Mouse (Mus musculus) thymus, postnatal 14 days (tissue): ENCODE measurements around the gene Odf3.
"Not testable (repeated sequence)": the region's sequence is repeated elsewhere in the genome, so short reads cannot be mapped to it uniquely, and the experiment has no call there.

Experiments
- DNase-seq: peaks from one replicate; pipeline ENCODE4 v3.0.0; 2021

Odf3 gene

DNA sequence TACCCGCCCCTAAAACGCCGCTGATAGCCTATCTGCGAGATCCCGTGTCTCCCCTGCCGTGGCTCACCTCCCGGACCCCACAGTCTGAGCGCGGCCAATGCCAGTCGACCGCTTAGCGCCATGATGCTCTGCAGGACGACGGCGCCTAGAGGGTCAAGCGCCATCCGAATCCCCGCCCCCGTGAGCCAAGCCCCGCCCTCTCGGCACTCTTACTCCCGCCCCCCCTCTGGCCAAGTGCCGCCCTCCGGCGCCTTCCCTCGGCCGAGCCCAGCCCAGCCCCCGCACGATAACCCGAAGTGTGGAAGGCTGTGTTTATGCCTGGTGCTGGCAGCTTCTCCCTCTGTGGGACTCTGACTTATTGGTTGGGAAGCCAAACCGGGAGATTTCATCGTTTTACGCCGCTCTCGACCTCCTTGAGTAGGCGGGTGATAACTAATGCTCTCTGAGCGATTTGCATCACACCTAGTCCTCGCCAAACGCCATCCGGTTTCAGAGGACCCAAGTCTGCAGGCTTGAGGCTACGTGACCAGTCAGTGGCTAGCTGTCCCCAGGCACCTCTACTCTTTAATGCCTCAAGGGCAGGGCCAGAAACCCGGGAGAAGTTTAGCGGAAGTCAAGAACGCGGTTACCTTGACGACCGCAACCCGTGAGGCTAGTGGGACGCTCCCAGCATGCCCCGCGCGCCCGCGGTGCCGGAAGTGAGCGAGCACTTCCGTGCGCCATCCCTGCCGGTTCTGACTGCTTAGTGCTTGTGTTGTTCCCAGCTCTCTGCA, 34.3 kb downstream of the Odf3 start, which contains the start of the genes Psmd13 and Sirt3:
TSS of gene Psmd13 (plus strand) at position 273 of the 773 bp plus-strand sequence.
TSS of gene Sirt3 (minus strand) at position 614 of the 773 bp plus-strand sequence.
- DNase-seq: peak; percentile 95

DNA sequence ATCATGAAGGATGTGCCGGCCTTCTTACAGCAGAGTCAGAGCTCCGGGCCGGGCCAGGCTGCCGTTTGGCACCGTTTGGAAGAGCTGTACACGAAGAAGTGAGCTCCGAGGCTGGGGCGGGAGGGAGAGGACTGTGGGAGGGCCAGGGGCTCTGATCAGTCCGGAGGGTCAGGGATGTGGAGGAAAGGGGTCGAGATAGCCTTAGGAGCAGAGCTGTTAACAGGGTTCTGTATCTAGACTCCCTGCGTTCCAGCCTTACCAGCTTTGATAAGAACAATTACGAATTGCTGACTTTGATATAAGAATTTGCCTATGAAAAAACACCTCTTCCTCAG, 34.8 kb downstream of the Odf3 start:
- DNase-seq: no peak

DNA sequence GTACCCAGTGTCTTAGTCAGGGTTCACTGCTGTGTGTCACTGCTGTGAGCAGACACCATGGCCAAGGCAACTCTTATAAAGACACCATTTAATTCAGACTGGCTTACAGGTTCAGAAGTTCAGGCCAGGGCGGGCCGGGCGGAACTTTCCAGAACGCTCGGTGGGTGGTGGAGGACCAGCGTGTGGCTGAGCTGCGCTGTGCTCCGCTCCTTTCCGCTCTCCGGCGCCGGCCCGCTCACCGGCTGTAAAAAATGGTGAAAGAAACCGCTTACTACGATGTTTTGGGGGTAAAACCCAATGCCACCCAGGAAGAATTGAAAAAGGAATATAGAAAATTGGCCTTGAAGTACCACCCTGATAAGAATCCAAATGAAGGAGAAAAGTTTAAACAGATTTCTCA, 43.0 kb downstream of the Odf3 start:
- DNase-seq: not testable (repeated sequence)

DNA sequence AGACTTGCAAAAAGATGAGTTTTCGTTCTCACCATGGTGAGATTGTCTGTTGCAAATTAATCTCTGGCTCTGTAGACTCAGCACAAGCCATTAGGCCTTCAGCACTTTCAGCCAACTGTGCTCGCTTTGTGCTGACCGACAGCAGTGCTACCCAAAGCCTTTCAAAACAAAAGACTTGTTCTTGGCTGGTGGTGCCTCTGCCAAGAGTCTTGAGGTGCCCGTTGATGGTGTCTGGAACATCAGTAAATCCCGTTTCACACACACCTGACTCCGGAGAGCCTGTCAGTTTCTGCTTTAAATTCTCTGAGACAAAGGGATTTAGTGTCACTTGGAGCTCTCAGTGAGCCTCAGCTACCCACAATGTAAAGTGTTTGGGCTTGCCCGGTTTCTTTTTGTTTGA, 46.4 kb downstream of the Odf3 start:
- no peak for DNase-seq

DNA sequence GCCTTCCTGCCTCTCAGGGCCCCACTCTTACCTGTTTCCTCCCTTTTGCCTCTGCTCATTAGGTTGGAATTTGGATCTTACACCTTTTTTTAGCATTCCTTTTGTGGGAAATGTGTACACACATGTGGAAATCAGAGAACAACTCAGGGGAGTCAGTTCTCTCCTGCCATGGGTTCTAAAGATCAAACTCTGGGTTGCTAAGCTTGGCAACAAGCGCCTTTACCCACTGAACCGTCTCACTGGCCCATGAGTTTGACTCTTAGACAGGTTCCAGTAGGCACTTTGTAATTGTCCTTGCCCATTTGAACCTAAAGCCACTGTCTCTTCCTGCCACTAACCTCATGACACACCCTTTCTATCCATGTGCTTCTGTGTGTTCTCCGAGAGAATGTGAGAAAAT, 47.0 kb downstream of the Odf3 start:
- no peak for DNase-seq

DNA sequence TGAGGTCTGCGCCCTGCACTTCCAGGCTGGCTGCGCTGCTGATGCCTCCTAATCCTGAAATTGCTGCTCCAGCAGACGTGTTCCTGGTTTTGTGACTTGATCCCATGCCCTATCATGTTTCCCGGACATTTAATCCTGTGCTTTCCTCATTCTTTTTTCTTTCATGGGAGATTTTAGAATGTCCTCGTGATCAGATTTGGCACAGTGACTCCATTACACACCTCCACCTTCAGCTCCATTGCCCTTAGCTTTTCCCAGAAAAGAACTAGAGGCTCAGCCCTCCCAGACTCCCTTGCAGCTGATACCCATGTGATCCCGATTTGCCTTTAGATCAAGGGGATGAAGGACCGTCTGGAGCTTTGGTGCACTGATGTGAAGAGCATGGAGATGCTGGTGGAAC, 50.3 kb downstream of the Odf3 start:
- DNase-seq: no peak

DNA sequence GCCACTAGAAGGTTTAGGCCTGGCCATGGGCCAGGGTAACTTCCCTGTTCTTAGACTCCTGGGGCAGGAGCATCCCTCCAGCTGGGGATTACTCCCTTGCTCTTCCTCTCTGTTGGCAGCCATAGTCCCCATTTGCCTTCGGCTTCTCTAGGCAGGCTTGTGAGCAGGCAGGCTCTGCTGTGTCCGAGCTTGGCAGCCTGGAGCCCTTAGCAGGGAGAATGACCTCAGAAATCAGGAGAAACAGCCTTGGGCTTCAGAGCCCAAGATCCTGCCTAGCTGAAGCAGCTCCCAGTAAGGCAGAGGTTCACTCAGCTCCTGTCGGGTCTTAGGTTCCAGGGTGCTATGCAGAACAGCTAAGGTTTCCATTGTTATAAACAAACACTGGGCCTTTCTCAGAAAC, 51.5 kb downstream of the Odf3 start:
- DNase-seq: no peak

DNA sequence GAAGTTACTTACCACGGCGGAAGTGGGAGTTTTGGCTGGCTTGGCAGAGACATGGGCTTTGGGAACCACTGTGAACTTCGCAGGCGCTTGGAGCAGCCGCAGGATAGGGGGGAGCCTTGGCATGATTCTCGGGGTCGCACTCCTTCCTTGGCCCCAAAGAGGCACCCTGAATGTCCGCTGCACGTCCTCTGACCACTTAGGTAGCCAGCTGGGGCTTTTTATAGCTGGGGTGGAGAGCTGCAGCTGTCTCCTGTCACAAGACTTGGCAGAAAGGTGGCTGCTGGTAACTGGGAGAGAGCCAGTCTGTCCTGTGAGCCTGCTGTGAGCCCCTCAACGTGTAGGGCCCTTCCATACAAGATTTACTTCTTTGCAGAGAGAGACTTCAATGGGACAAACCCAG, 52.6 kb downstream of the Odf3 start, which contains the start of gene Cox8b:
TSS of gene Cox8b (minus strand) at position 227 of the 400 bp plus-strand sequence.
- DNase-seq: no peak
